Mouse (Mus musculus) heart, embryonic 11.5 days (tissue): ENCODE results near the gene Ky. TPM values are rescaled to one million over a fixed set of nuclear protein-coding genes. Genes with fewer than 3 reads are reported as not detected.

Experiments
- polyA plus RNA-seq: library from polyadenylated mRNA; unstranded; fragments of >200 nt; fragmentation: Nextera tagmentation; extraction: Ambion mirVana; gene quantifications from 2 replicates; pipeline ENCODE4 v1.2.1, GENCODE M21; 2014

Ky gene
- polyA plus RNA-seq, 1 experiment from 2014 or later, result 0.27 TPM

Other genes with a start within 250 kb of the Ky start
- gene Ephb1, start 151.1 kb upstream of the Ky start, polyA plus RNA-seq, result 0.44 and 0.87 TPM in 2 replicates
- 201 and 210 TPM in 2 replicates for gene Anapc13, start 120.5 kb downstream of the Ky start, polyA plus RNA-seq
- 34.2 and 48.8 TPM in 2 replicates for gene Cep63, start 120.8 kb downstream of the Ky start, polyA plus RNA-seq
- 28.7 and 33.7 TPM in 2 replicates for gene Amotl2, start 210.9 kb downstream of the Ky start, polyA plus RNA-seq